Mouse (Mus musculus) forebrain, embryonic 13.5 days (tissue): Measurements from ENCODE around the gene Gucy2g. TPM values are rescaled to one million over a fixed set of nuclear protein-coding genes. Genes with fewer than 3 reads are reported as not detected.

Experiments
- ATAC-seq: fragments of 200-750 bp; cut with Nextera tagmentation; 2 replicates; pipeline ENCODE4 v1.8.0; 2017
- H3K27ac ChIP-seq: fragments of 300-500 bp; sonication (generic); 2 replicates; pipeline ENCODE4 v1.5.1; 2015; ENCODE audit warnings: inconsistent platforms, mild to moderate bottlenecking, moderate library complexity
- H3K27me3 ChIP-seq: fragments of 300-500 bp; sonication (generic); 2 replicates; pipeline ENCODE4 v1.6.1; 2015; ENCODE audit warnings: mild to moderate bottlenecking, inconsistent platforms
- H3K36me3 ChIP-seq: fragments of 300-500 bp; sonication (generic); 2 replicates; pipeline ENCODE4 v1.6.1; 2015; ENCODE audit warnings: mild to moderate bottlenecking, inconsistent platforms; ENCODE audit not compliant: poor library complexity, severe bottlenecking
- H3K4me1 ChIP-seq: fragments of 300-500 bp; sonication (generic); 2 replicates; pipeline ENCODE4 v1.6.1; 2015; ENCODE audit warnings: inconsistent platforms
- H3K4me2 ChIP-seq: fragments of 300-500 bp; sonication (generic); 2 replicates; pipeline ENCODE4 v1.6.1; 2015; ENCODE audit warnings: inconsistent platforms, mild to moderate bottlenecking, moderate library complexity
- H3K4me3 ChIP-seq: fragments of 300-500 bp; sonication (generic); 2 replicates; pipeline ENCODE4 v1.5.1; 2015; ENCODE audit warnings: mild to moderate bottlenecking, inconsistent platforms
- H3K9ac ChIP-seq: fragments of 300-500 bp; sonication (generic); 2 replicates; pipeline ENCODE4 v1.6.1; 2015; ENCODE audit warnings: mild to moderate bottlenecking, inconsistent platforms
- H3K9me3 ChIP-seq: fragments of 300-500 bp; sonication (generic); replicated peaks from 2 replicates; pipeline ENCODE4 v1.6.1; 2016; ENCODE audit warnings: inconsistent platforms
- WGBS: fragments of 180-500 bp; shearing (Covaris S2); methylation state at CpG from one replicate; pipeline ENCODE4 v1.1.7; 2015; 5-methylcytosine and 5-hydroxymethylcytosine counted together
- polyA plus RNA-seq: library from polyadenylated mRNA; unstranded; fragments of >200 nt; fragmentation: Nextera tagmentation; extraction: Ambion mirVana; gene quantifications from 2 replicates; pipeline ENCODE4 v1.2.1, GENCODE M21; 2015

The Gucy2g gene
- polyA plus RNA-seq, 1 experiment from 2014 or later, result not detected

DNA sequence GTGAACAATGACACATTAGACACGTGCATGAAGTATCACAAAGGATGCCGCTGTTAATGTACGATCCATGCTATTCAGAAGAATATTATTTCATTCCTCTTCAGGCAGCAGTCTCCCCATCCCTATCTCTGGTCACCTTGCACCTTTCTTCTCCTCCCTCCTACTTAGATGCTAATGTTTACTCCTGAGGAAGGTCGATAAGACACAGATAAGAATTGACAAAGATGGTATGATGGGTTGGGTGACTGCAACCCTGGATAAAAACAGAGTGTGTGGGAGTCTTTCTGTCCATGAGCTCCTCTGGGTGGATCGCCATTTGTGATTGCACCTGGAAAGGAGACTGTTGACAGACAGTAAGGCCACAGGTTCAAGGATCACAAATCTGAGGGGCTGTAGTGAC is 17.5 kb upstream of the Gucy2g start:
- Histone ChIP-seq H3K4me2 (no peak overlapping the region), H3K36me3 (no peaks in the 10 kb centered on the region), H3K4me1 (peaks cover 12% of the 10 kb centered on the region), H3K9me3 (no peaks in the 10 kb centered on the region), H3K4me3 (no peak overlapping the region), H3K27ac (no peak overlapping the region), H3K9ac (no peak overlapping the region), H3K27me3 (no peaks in the 10 kb centered on the region)
- WGBS, result 94% methylated on average over 5 of the region's 5 CpGs
- ATAC-seq, result no peak

DNA sequence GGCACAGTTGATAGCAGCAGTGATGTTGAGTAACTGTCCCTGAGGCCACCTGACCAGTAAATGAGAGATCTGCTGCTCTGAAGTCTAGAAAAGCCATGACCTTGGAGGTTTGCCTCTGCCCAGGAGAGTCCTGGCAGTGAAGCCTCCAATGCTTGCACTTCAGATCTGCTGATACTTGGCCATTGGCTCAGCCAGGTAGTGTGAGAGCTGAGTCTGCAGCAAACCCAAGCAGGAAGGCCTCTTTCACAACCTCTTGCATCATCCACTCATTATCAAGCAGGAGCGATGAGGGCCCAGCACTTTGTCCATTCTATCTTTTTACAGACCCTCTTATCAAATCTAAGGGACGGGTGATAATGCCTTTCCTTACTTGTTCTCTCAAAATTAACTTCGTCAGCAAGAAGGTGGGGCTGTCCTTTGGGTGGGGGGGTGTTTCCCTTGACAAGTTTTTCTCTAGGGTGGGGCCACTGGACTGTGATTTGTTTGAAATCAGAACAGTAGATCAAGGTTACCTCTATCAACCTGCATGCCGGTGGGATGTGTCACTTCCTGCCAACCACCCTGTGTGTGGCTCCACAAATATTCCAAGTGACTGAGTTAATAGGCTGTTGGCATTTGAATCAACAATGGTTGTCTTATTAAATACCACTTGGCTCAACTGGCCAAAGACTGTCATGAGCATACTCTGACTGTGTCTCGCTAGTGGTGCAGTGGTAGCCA is 16.8 kb upstream of the Gucy2g start:
- no peaks in the 10 kb centered on the region for H3K9me3 ChIP-seq
- H3K27ac ChIP-seq, result no peak overlapping the region
- peaks cover 18% of the 10 kb centered on the region for H3K4me1 ChIP-seq
- ATAC-seq, result no peak
- no peak overlapping the region for H3K9ac ChIP-seq
- H3K27me3 ChIP-seq, result no peaks in the 10 kb centered on the region
- H3K4me2 ChIP-seq, result no peak overlapping the region
- H3K36me3 ChIP-seq, result no peaks in the 10 kb centered on the region
- H3K4me3 ChIP-seq, result no peak overlapping the region
- 94% methylated on average over 5 of the region's 5 CpGs for WGBS

- Histone ChIP-seq H3K9me3 (no peaks in the 10 kb centered on the region), H3K27me3 (no peaks in the 10 kb centered on the region), H3K4me1 (peaks cover 18% of the 10 kb centered on the region), H3K36me3 (no peaks in the 10 kb centered on the region), H3K4me3 (no peak overlapping the region), H3K4me2 (no peak overlapping the region), H3K9ac (no peak overlapping the region), H3K27ac (no peak overlapping the region)
- no peak for ATAC-seq
- 76% methylated on average over 9 of the region's 9 CpGs for WGBS
Measured at GRCm38 (mm10) chr19:55256156-55256555, 15.1 kb upstream of the Gucy2g start.

- peak overlapping the region; percentile 59 for H3K4me3 ChIP-seq
- no peaks in the 10 kb centered on the region for H3K36me3 ChIP-seq
- 6% methylated on average over 5 of the region's 5 CpGs for WGBS
- peak; percentile 81 for ATAC-seq
- H3K27ac ChIP-seq, result peak overlapping the region; percentile 14; the same call in 1 of the 2 replicates
- peak overlapping the region; percentile 95 for H3K4me2 ChIP-seq
- H3K9ac ChIP-seq, result peak overlapping the region; percentile 78
- H3K9me3 ChIP-seq, result no peaks in the 10 kb centered on the region
- H3K4me1 ChIP-seq, result peaks cover 18% of the 10 kb centered on the region
- H3K27me3 ChIP-seq, result no peaks in the 10 kb centered on the region
Measured at GRCm38 (mm10) chr19:55254513-55255016, 13.5 kb upstream of the Gucy2g start.

DNA sequence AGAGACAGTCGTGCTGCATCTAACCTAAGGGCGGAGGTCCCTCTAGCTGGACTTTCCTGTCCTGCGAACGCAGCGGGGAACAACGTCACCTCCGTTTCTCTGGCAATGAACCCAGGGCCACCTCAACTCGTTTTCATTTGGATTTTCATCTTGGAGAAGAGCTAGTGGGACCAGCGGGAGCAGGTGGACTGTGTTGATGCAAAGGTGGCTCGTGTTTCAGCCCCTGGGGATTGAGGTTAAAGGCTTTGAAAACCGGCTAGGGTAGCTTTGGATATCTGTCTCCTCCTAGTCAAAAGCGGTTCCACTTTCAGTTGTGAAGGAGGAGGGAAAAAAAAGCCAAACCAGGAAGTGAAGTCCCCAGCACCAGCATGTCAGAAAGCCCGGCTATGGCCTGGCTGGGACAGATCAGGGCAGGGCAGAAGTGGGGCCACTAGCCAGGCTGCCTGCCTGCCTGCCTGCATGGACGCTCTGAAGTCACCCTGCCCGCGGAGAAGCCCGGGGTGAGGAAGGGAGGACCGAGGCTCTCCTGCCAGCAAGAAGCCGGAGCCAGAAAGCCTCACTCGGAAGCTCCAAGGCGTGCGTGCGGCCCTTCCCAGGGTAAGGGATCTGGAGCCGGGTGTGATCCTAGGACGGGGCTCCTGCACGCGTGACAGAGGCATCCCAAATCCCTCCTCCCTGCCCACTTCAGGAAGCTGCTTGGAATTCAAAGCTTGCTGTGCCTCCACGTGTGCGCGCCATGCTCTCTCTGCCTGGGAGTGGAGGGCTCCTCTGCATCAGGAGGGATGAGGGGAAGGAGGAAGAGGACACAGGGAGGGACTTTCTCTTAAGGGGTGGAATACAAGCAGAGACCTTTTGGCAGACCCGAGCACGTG is 12.8 kb upstream of the Gucy2g start:
- Histone ChIP-seq H3K4me1 (peaks cover 18% of the 10 kb centered on the region), H3K4me2 (peak overlapping the region; percentile 95), H3K36me3 (no peaks in the 10 kb centered on the region), H3K9ac (peak overlapping the region; percentile 78), H3K4me3 (peak overlapping the region; percentile 59), H3K27me3 (no peaks in the 10 kb centered on the region), H3K9me3 (no peaks in the 10 kb centered on the region), H3K27ac (peak overlapping the region; percentile 14; the same call in 1 of the 2 replicates)
- ATAC-seq, result peak; percentile 72
- under 1% methylated on average over 32 of the region's 32 CpGs for WGBS

GRCm38 (mm10) chr19:55253239-55253569 is 12.2 kb upstream of the Gucy2g start:
- 0 out of 2 replicates have a peak, but pooled peaks have one; percentile 14 for ATAC-seq
- Histone ChIP-seq H3K9ac (peak overlapping the region; percentile 78), H3K9me3 (no peaks in the 10 kb centered on the region), H3K4me3 (peak overlapping the region; percentile 59), H3K27me3 (no peaks in the 10 kb centered on the region), H3K27ac (no peak overlapping the region), H3K4me1 (peaks cover 18% of the 10 kb centered on the region), H3K36me3 (no peaks in the 10 kb centered on the region), H3K4me2 (peak overlapping the region; percentile 95)
- WGBS, result 8% methylated on average over 9 of the region's 9 CpGs

DNA sequence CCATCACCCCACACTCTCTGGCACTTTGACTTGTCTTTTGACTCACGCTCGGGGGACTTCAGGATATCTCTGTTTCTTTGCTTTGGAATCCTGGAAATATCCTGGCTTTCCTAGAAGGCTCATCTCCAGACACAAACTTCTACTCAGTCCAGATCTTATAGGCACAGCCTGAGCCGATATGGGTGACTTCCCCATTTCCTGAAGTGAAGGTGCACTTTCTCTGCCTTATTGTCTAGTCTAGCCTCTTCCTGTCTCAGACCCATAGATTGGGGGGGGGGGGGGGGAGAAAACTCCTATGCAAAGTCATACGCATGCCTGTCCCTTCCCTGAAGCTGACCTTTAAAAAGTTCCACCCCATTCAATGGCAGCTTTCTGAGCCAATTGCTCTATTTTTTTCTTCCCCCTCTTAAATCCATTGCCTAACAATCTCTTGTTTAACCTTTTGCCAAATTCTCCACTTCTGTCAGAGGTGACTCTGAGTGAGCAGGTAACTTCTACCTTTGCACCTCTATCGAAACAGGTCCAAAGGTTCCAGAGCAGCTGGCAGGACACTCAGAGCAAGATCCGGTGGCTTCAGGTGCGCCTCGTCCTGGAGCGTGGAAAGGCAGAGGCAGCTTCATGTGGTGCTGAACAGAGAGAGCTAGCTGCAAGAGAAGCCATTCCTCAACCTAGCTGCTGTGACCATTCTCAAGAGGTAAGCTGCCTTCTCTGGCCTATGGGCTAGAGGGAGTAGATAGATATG is 10.5 kb upstream of the Gucy2g start, which contains the start of gene Acsl5:
Acsl5 (plus strand) TSS at position 556 of the 742 bp plus-strand sequence.
- 95% methylated on average over 9 of the region's 9 CpGs for WGBS
- no peaks in the 10 kb centered on the region for H3K36me3 ChIP-seq
- no peak for ATAC-seq

DNA sequence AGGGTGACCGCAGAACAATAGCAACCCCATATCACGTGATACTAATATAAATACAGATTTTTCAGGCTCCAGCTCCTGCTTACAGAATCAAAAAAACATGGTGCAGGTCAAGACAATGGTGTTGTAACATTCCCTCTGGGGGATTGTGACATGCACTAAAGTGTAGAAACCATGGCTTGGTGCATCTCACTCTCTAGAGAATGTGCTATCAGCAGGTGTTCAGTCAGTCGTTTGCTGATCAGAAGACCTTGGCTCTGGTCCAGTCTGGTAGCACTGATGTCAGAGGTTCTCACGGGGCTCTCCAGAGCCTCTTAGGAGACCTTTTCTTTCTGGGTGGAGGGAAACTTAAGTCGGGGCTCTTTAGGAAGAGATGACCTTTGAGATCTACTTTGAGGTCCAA is 9.4 kb upstream of the Gucy2g start:
- 86% methylated on average over 5 of the region's 5 CpGs for WGBS

More for the DNA sequence above, 10.5 kb upstream of the Gucy2g start, which contains the start of gene Acsl5:
- Histone ChIP-seq H3K9ac (no peak within 1 kb of the TSS), H3K27ac (no peak within 1 kb of the TSS), H3K9me3 (no peaks in the 10 kb centered on the region), H3K4me3 (no peak within 1 kb of the TSS), H3K27me3 (no peaks in the 10 kb centered on the region), H3K4me1 (peaks cover 18% of the 10 kb centered on the region), H3K4me2 (no peak within 1 kb of the TSS)

DNA sequence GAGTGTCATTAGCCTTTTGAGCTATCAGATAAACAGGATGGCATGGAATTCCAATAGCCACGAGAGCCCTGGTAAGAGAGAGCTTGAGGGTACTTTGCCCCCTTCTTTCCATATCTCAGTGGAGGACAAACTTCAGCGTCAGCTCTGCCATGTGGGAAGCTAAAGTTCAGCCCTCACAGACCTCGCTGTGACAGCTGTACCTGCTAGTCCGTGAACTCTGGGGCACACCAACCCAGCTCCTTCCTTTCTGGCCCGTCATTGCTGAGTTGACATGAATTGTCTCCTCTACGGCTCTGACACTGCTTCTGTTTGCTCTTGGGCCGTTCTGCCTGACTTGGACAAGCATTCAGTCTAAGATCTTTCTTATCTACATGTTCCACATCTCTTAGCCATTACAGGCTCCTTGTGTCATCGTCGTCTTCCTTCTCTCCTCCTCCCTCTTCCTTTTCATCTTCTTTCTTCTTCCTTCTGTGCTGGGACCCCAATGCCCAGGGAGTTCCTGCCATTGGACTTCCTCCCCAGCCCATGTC is 7.0 kb upstream of the Gucy2g start:
- no peak overlapping the region for H3K4me3 ChIP-seq
- H3K27ac ChIP-seq, result no peak overlapping the region
- no peaks in the 10 kb centered on the region for H3K36me3 ChIP-seq
- H3K9me3 ChIP-seq, result no peaks in the 10 kb centered on the region
- H3K9ac ChIP-seq, result no peak overlapping the region
- WGBS, result 82% methylated on average over 9 of the region's 9 CpGs
- no peak overlapping the region for H3K4me2 ChIP-seq
- no peak for ATAC-seq
- no peaks in the 10 kb centered on the region for H3K27me3 ChIP-seq
- peaks cover under 1% of the 10 kb centered on the region; the same call in 1 of the 2 replicates for H3K4me1 ChIP-seq

More for the DNA sequence above, 9.4 kb upstream of the Gucy2g start:
- ATAC-seq, result no peak
- Histone ChIP-seq H3K9me3 (no peaks in the 10 kb centered on the region), H3K27ac (no peak overlapping the region), H3K27me3 (no peaks in the 10 kb centered on the region), H3K9ac (no peak overlapping the region), H3K4me3 (no peak overlapping the region), H3K4me2 (no peak overlapping the region), H3K36me3 (no peaks in the 10 kb centered on the region), H3K4me1 (peaks cover 18% of the 10 kb centered on the region)

GRCm38 (mm10) chr19:55247563-55247962 is 6.5 kb upstream of the Gucy2g start:
- 83% methylated on average over 5 of the region's 5 CpGs for WGBS
- Histone ChIP-seq H3K4me2 (no peak overlapping the region), H3K9me3 (no peaks in the 10 kb centered on the region), H3K27ac (no peak overlapping the region), H3K9ac (no peak overlapping the region), H3K36me3 (no peaks in the 10 kb centered on the region), H3K4me3 (no peak overlapping the region), H3K27me3 (no peaks in the 10 kb centered on the region), H3K4me1 (no peaks in the 10 kb centered on the region)
- no peak for ATAC-seq

DNA sequence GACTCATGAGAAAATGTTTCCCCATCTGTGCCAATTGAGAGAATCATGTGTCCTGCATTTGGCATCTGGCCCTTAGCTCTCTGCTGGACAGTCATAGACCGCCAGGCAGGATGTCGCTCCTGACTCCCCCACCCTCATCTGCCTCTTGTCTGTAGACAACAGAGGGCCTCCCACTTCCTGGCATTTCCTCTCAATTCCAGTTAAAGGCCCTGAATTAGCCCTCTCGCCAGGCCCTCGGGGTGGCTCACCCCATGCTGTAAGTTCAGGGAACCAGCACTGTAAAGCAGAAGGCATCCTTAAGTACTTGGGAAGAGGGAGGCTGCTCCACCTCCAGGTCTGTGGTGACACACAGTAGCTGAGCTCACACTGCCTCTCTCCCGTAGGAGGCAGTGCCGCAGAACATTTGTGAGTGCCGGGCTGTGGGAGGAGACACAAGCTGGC is 3.8 kb upstream of the Gucy2g start:
- 32% methylated on average over 7 of the region's 7 CpGs for WGBS
- Histone ChIP-seq H3K4me3 (no peak overlapping the region), H3K4me1 (no peaks in the 10 kb centered on the region), H3K9me3 (no peaks in the 10 kb centered on the region), H3K27me3 (no peaks in the 10 kb centered on the region), H3K36me3 (no peaks in the 10 kb centered on the region), H3K9ac (no peak overlapping the region), H3K4me2 (no peak overlapping the region), H3K27ac (no peak overlapping the region)
- ATAC-seq, result no peak
